Mouse (Mus musculus): Measurements from ENCODE around the gene Lrrn3.

GRCm38 (mm10) chr12:41526688-41527087, 40.5 kb upstream of the Lrrn3 start:
- TF ChIP-seq EP300 (IDR thresholded peaks at IDR 0.05; ENCODE audit: low read depth), result no peak
- no peak for TF ChIP-seq CTCF (IDR thresholded peaks at IDR 0.05; ENCODE audit: low read depth)

Measured in liver, postnatal 0 days (tissue).